Mouse (Mus musculus) adrenal gland, postnatal 36 days (tissue): ENCODE data around the gene Helz. TPM values are rescaled to one million over a fixed set of nuclear protein-coding genes. Genes with fewer than 3 reads are reported as not detected.

Source experiments
- DNase-seq, 2 experiments: peaks; one replicate each; pipeline ENCODE4 v3.0.0; 2021; ENCODE audit warnings: mixed read lengths in 1 of 2
- total RNA-seq, 2 experiments: library from RNA; stranded (reverse); gene quantifications; 2 replicates each; pipeline ENCODE4 v1.2.3; 2021

The Helz gene
- total RNA-seq, 2 experiments from 2014 or later: 27.3 to 32.2 TPM

DNA sequence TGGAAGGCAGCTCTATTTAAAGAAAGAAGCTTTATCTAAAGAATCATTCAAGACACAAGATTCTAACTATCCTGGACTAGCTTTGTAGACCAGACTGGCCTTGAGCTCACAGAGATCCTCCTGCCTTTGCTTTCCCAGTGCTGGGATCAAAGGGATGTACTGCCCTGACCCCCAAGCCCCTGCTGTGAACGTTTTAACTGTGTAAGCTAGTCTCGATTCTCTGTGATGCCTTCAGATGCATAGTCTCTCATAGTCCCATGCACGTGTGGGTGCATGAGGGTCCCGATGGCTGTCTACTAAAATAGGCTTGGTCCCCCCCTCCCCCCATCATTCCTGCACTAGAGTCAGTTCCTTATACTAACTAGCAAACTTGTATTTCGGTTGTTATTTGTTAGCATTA is 70.2 kb downstream of the Helz start:
- DNase-seq: no peak

DNA sequence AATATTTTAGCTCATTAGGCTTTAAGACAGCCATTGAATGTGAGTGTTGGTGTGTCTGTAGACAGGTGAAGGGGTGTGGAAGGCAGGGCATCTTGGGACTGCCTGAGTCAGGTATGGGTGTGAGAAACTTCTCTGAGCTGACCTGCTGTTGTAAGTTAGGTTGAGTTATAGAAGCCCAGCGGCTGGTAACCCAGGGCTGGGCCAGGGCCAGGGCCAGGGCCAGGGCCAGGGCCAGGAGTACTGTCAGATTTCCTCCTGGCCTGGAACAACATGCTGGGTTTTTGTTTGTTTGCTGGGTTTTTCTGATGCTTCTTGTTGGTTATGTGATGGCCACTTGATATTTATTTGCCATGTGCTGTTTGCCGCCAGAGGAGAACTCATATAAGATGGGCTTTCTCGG is 76.9 kb downstream of the Helz start:
- DNase-seq: peak in 1 of 2 experiments; percentile 26

DNA sequence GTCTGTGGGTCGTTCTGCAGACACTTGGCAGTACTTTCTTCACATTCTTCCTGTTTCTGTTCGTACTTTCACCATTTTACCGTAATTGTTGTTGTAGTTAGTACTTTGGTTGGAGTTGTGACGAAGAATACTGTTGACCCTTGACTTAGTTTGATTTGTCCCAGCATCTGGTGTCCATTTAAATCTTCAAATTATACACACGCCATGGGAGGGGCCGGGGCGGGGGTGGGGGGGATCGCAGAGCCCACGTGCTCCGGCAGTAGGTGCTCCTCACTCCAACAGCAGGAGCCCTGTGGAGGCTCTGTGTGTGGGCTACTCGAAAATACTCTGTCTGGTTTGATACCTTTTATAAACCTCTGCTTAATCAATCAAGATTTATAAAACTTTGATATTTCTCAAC is 78.0 kb downstream of the Helz start:
- no peak for DNase-seq

DNA sequence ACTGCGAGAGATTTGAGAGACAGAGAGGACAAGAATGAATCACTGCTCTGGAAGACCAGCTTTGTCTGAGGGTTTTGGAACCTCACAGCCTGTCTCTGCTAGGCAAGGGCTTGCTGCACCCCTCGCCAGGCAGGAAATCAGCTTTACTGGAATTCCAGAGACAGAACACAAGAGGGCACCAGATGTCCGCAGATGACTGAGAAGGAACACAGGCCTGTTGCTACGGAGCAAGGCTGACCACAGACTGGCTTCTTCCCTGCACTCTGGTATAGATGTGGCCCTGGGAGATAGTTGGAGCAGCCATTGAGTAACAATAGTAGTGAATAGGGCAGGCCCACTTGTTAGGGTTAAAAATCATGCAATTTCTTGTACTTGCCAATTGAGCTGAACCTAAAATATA is 81.8 kb downstream of the Helz start:
- DNase-seq: peak; percentile 81 to 84

DNA sequence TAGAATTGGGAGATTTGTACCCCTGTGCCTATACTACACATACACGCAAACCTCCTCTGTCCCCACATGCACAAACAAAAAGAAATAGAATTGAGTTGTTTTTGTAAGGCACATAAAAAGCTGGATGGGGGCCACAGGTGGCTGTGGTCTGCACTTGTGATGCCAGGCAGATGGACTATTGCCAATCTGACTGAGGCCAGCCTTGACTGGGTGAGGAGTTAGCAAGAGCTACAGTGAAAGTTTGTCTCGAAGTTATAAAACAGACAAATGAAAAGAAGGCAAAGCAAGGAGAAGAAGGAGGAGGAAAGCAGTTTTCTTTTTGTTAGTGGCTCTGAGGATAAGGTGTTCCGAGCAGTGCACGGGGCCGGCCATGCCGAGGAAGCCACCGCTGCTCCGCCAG is 82.2 kb downstream of the Helz start:
- peak; percentile 57 to 59 for DNase-seq

DNA sequence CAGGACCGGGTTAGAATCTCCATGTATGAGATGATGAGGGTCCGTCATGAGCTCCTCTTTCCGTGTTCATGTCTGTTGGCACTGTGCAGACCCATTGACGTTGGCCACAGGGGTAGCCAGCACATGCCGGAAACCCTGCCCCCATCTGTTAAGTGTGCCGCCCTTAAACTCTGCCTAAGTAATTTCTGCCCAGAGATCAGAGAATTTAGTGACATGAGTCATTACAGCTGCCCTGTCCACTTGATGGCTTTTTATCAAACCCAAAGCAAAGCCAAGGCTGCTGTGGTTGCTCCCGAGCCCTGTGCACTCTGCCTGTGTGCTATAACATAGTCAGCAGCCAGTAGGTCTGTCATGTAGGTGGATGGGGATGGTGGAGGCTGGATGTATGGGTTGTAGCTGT is 83.4 kb downstream of the Helz start:
- peak; percentile 59 to 63 for DNase-seq

DNA sequence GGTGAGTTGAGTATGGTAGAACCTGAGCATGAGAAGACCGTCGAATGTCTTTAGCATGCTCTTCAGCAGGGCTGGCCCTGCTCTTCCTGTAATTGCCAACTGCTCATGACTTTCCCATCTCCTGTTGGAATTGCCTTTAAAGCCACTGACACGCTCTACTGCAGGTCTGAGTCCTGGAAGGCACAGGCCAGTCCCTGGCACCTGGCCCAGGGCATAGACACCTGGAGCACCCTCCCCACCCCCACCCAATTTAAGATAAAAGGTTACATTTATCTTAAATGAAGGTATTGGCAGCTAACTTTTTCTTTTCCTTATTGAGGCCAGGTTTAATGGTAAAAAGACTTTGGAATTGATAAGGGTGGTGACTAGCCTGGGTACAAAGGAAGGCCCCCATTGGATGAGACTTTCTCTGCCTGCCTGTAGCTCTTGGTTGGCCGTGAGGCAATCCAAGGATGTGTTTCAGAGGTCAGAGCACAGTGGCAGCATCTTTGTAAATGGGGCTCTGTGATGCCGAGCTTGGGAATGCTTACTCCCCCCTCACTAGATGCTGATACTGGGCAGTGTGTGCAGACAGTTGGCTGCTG is 85.9 kb downstream of the Helz start:
- DNase-seq: no peak

DNA sequence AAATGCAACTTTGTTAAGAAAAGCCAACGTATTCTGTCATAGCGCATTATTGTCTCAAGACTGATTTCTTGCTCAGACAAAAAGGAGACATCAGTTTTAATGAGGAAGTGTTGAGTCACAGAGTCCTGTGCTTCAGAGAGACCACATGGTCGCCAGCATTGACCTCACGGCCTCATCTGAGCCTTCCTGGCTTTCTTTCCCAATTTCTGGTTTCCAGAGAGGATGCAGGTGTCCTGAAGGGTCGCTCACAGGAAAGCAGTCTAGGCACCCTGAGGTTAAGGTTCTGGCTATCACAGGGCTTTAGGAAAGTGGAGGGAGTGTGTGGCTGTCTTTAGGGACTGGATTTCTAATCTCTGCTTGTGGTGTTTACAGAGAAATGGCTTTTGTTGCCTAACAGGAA is 90.4 kb downstream of the Helz start:
- no peak for DNase-seq

DNA sequence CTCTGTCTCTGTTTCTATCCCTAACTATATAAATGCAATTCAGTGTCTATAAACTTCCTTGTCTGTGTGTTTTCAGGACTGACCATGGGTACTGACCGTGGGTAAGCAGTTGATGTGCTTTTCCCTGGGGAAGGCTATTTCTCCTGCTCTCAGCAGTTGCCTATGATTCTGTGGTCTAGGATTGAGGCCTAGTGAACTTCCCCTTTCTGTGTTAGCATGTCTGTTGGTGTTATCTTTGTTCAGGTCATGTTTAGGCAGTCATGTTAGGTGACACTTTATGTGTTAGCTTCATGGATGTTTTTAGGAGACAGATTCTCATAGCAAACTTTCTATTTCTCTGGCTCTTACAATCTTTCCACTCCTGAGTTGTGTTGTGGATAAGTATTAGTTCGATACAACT is 91.9 kb downstream of the Helz start:
- no peak for DNase-seq

DNA sequence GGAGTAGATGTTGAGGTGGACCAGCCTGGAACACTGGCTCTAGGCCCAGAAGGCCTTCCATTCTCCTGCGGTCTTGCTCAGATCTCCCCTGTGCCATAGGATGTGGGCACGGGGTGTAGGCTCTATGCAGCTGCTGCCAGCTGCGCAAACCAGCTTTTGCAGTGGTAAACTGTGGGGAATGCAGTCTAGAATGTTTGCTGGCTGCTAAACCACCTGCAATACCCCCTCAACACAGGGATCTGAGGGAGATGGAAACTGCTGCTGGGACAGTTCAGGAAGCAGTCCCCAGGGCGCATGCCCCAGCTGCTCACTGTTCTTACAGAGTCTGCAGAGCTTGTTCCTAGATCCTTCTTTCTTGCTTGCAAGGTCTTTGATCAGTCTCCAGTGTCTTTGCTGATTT is 96.7 kb downstream of the Helz start:
- no peak for DNase-seq

DNA sequence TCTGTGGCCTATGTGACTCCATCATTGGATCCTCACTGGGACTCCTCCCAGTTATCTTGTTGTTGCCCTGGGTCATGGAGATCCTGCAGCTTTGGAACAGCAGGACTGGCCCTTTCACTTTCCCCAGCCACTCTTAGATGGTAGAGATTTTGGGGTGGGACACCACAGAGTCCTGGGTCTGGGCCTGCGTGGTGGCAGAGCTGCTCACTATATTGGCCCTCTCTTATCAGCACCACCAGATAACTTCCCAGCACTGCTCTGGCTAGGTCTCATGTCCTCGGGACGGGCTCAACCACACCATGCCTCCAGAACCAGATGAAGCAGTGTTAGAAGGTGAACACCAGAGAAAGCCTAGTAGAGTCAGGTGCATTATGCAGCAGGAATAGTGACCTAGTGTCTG is 99.6 kb downstream of the Helz start:
- no peak for DNase-seq

DNA sequence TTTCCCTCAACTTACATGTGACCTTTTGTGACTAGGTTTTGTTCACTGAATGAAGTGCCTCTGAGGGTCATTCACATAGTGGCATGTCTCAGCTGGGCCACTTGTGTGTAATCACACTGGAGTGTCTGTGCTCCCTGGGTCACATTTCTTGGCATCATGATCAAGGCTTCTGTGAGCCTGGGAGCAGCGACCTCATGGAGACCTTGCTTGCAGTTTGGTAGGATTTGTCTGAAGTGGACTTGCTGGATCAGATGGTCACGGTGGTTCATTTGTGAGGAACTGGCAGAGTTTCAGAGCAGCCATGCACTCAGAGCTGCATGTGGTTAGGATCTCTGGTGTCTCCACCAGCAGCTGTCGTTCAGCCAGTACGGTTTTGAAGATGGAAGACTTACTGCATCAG is 100.9 kb downstream of the Helz start:
- no peak for DNase-seq

DNA sequence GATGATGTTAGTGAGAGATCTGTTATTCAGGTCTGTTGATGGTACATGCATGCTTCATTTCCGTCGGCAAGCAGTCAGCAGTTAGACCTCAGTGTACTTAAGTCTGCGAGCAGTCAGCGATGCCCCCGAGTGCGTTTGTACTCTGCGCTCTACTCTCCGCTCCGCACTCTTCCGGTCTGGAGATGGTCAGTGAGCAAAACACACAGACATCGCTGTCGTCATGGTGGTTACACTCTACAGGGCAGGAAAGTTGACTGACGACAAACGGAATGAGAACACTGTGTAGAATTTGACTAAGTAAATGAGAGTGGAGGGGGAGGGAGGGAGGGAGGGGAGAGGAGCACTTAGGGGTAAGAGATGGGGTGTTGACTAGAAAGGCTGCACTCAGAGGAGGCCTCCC is 101.7 kb downstream of the Helz start:
- DNase-seq: no peak

DNA sequence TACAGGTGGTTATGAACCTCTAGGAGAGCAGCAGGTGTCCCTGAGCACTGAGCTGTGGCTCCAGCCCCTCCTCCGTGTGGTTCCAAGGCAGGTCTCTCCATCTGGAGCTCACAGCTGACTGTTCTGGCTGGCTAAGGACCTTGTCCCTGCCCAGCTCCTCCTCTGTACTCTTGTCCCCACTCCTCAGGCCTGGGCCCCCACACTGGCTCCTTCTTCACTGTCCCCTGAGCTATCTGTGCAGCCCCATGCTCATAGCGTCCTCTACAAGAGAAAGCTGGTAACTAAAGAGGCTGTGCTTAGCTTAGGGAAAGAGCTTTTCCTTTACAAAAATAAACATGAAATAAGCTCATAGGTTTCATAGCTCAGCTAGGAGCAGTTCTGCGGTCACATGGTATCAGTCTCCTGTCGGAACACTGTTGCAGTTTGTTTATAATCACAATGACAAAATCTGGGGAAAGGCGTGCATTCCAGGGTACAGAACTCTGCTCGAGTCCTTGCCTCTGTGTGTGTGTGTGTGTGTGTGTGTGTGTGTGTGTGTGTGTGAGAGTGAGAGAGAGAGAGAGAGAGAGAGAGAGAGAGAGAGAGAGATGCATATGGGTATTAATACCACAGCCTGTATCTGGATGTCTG is 102.8 kb downstream of the Helz start:
- no peak for DNase-seq

DNA sequence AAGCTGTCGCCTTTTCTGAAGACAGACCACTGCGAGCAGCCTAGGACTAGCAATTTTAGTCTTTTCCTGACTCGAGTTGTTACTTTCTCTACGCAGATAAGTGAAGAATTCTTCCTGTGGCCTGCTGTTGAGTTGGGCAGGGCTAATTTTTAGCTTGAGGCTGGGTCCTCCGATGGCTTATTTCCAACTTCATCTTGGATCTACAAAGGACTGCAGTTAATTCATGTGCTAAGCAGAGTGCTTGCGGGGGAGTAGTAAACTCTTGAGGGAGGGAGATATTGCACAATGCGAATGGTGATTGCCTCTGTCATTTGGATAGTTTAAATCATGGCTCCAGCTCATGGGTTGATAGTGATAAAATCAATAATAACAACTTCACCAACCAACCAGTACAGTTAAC is 103.7 kb downstream of the Helz start:
- no peak for DNase-seq

DNA sequence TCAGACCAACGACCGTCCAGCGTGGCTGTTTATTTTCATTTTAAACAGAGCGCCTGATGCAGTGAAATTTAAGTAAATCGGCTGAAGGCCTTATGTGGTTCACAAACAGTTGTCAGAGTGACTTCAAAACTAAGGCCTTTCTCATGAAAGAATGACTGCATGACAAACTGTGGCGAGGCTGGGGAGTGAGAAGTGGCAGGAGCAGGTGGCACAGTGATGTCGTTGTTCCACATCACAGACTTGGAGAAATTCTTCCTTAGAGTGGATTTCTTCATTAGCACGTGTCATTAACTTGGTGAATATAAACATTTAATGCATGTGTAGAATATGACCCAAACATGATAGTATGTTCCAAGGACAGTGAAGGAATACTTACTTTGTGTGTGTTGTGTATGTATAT is 104.4 kb downstream of the Helz start:
- no peak for DNase-seq

DNA sequence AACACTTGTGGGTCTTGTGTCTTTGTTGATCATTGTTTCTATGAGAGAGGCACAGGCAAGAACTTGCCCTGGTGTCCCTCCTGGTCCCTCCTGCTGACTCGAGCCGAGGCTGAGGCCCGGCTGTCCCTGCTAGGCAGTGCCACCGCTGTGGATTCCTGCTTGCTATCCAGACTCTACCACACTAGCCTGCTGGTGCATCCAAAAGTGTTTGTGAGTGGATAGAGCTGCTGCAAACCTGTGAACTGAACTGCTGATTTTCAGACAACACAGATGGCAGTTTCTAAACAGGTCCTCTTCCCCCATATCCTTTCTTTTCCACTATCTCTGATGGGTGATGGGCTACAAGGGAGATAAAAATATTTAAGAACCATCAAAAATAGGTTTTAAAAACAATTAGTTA is 107.8 kb downstream of the Helz start:
- no peak for DNase-seq

DNA sequence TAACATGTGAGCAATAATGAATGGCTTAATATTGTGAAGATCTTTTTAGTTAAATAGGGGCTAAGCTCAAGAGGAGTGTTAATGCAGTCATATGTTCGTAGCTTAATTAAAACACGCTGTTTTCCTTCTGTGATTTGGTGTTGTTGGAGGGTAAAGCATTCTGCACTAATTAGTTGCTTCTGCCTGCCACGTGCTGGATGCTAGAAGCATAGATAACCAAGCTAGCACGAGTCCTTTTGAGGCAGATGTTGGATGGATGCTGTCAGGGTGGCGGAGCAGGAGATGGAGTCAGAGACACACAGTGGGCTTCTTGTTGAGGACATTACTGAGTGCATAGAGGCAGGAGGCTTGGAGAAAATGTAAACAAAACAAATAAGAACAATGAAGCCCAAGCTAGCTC is 109.4 kb downstream of the Helz start:
- DNase-seq: no peak

DNA sequence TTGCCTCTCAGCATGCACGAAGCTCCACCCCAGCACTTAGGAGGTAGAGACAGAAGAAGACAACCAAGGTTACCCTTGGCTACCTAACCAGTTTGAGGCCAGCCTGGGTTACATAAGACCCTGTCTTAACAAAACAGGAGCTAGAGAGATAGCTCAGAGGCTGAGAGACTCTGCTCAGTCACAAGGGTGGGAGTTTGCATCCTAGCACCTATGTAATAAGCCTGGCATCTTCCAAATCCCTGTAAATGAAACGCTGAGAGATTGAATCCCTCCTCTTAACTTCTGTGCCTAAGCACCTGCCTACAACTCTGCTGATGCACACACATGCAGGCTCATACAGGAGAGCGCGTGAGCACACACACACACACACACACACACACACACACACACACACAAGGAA is 112.7 kb downstream of the Helz start:
- DNase-seq: no peak

DNA sequence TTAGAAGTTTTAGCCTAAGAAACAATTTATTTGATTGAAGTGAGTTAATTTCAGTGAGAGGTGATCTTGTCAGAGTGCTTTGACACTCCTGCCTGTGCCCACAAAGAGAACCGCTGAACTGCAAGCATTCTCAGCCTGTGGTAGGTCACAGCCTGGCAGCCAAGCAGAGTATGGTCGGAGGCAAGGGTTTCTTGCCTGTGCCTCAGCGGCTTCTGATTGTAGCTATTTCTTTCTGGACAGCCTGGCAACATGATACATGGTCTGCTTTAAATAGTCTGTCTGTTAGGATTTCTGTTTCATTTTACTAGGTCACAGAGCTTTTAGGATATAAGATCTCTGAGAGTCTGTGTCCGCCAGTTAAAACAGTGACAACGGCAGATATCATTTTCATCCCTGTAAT is 114.9 kb downstream of the Helz start:
- no peak for DNase-seq

DNA sequence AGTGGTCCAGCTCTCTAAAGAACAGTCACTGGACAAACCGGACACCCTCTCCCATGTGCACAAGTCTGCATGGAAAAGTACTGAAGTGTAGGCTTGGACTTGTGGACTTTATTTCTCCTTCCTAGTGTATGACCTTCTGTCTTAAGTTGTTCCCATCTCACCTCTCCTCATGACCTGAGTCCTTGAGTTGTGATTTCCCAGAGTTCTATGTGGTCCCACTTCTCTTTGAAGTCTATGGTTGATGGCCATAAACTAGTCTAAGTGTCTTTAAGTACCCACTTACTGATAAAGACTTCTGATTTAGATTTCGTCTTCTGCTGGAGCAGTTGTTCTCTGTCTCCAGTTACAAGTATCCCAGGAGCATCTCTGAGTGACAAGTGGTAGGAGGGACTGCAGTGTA is 119.8 kb downstream of the Helz start:
- no peak for DNase-seq

DNA sequence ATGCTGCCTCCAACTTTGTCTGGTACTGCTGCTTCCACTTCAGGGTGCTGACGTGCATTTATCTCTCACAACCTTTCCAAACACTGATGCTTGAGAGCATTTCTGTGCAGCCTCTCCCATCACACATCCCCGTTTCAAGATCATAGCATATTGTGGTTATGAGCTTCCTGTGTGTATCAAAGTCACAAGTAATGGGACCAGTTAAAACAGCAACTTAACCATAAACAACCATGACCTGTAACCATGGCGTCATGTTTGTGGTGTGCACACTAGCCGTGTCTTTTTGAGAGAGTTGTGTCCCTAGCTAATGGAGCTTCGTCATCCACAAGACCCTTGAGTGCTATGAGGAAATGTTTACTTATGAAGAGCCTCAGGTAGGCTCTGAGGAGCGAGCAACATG is 120.5 kb downstream of the Helz start:
- DNase-seq: no peak

DNA sequence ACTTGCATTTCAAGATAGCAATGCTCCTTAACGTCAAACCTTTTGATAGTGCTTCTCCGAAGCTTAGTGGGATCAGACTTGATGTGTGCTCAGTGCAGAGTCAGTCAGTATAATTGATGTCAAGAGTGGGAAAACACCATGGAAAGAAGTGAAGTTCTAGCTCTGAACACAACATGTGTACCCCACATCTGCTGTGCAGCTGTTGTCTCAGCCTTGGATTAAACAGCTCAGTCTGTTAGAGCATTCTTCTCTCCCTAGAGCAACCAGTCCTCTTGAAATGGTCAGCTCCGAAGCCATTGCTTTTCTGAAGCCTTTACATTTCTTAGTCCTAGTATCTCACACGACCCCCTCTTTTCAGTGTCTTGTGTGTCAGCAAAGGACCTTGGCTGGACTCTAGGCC is 121.2 kb downstream of the Helz start:
- DNase-seq: no peak

DNA sequence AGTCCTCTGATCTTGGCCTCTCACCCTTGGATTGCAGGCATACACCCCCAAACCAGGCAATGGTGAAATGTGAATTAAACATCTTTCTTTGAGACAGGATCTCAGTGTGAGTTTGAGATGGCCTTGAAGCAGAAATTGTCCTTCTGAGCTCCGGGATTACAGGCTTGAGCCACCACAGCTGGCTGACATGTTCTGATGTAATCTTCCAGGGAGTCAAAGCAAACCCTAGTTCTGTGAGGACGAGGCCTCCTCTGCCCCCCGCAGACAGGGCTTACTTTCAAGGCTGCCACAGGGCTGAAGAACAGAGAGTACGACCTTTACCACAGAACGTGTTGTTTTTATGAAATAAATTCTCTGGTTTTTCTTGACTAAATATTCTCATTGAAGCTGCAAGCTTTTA is 126.3 kb downstream of the Helz start:
- DNase-seq: peak; percentile 36 to 53

DNA sequence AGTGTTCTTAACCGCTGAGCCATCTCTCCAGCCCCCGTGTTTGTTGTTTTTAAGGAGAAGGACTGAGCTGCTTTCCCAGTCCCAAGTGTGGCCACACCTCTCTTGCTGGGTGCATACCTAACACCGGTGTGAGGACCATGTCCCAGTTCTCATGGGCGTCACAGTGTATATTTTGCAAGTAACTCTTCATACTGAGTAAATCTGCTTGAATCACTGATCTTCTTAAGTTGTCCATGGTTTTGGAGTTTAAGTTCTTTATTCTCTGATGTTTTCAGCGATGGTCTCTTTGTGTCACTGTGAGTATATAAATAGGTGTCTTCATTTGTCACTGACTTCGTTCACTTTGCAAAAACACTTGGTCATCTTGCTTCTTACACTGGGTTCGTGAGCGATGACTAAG is 126.9 kb downstream of the Helz start:
- DNase-seq: no peak
